Mouse (Mus musculus) E14TG2a.4 (cell line): ENCODE measurements around the gene Spem2.

Experiments used
- CTCF ChIP-seq: conservative IDR thresholded peaks from 2 replicates; pipeline ENCODE4 v1.5.1; 2014; ENCODE audit warnings: low read length
- NANOG ChIP-seq: IDR thresholded peaks from 2 replicates; pipeline ENCODE4 v1.6.1; 2014; ENCODE audit warnings: borderline replicate concordance, low read length, mixed read lengths
- POU5F1 ChIP-seq: IDR thresholded peaks from 2 replicates; pipeline ENCODE4 v1.6.1; 2014; ENCODE audit warnings: low read length, borderline replicate concordance

DNA sequence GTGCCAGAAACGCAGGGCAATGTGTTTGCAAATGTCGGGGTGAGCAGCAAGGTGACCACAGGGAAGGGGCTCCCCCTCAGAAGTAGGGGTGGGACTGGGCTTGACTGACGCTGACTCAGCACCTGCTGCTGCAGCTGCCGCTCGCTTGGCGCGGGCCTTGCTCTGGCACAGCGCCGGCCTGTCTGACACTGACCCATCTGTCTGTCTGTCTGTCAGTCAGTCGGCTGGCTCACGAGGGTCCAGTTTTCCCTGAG, 18.2 kb downstream of the Spem2 start:
- TF ChIP-seq CTCF (no peak), NANOG (no peak), POU5F1 (no peak)
